Mouse (Mus musculus) kidney, postnatal 0 days (tissue): ENCODE results near the gene Htr1f. TPM values are rescaled to one million over a fixed set of nuclear protein-coding genes. Genes with fewer than 3 reads are reported as not detected.

ENCODE experiments used
- ATAC-seq: fragments of 200-750 bp; cut with Nextera tagmentation; replicated peaks from 2 replicates; pipeline ENCODE4 v1.8.0; 2017; ENCODE audit warnings: low read depth, moderate number of reproducible peaks, moderate TSS enrichment, moderate library complexity; ENCODE audit not compliant: low FRiP score
- DNase-seq: peaks from one replicate; pipeline ENCODE4 v3.0.0-alpha.2; 2016; ENCODE audit warnings: low spot score
- H3K27ac ChIP-seq: fragments of 300-500 bp; sonication (generic); 2 replicates; pipeline ENCODE4 v1.5.1; 2014; ENCODE audit warnings: mild to moderate bottlenecking
- H3K27me3 ChIP-seq: fragments of 300-500 bp; sonication (generic); 2 replicates; pipeline ENCODE4 v1.6.1; 2014; ENCODE audit warnings: low read length, mixed read lengths; ENCODE audit not compliant: insufficient read depth
- H3K36me3 ChIP-seq: fragments of 300-500 bp; sonication (generic); 2 replicates; pipeline ENCODE4 v1.6.1; 2014; ENCODE audit warnings: low read length, mixed read lengths; ENCODE audit not compliant: insufficient read depth
- H3K4me1 ChIP-seq: fragments of 300-500 bp; sonication (generic); replicated peaks from 2 replicates; pipeline ENCODE4 v1.6.1; 2014; ENCODE audit warnings: antibody characterized with exemption, low read length, mixed read lengths; ENCODE audit not compliant: insufficient read depth
- H3K4me2 ChIP-seq: fragments of 300-500 bp; sonication (generic); 2 replicates; pipeline ENCODE4 v1.6.1; 2014; ENCODE audit warnings: mild to moderate bottlenecking, low read length, moderate library complexity, mixed read lengths
- H3K4me3 ChIP-seq: fragments of 300-500 bp; sonication (generic); replicated peaks from 2 replicates; pipeline ENCODE4 v1.5.1; 2014; ENCODE audit warnings: low read depth, low read length
- H3K9ac ChIP-seq: fragments of 300-500 bp; sonication (generic); 2 replicates; pipeline ENCODE4 v1.6.1; 2014; ENCODE audit warnings: low read depth, low read length
- H3K9me3 ChIP-seq: fragments of 300-500 bp; sonication (generic); replicated peaks from 2 replicates; pipeline ENCODE4 v1.6.1; 2016; ENCODE audit warnings: low read length, inconsistent platforms, mixed read lengths
- CTCF ChIP-seq: IDR thresholded peaks from 2 replicates; pipeline ENCODE4 v1.5.1; 2016; ENCODE audit warnings: antibody characterized with exemption, low read depth, mild to moderate bottlenecking, moderate library complexity
- WGBS: fragments of 180-500 bp; shearing (Covaris S2); extraction: QIAGEN DNeasy Blood & Tissue Kit; methylation state at CpG from one replicate; pipeline ENCODE4 v1.1.7; 2014; 5-methylcytosine and 5-hydroxymethylcytosine counted together
- polyA plus RNA-seq: library from polyadenylated mRNA; unstranded; fragments of >200 nt; fragmentation: Nextera tagmentation; extraction: Ambion mirVana; gene quantifications from 2 replicates; pipeline ENCODE4 v1.2.1, GENCODE M21; 2015

Htr1f gene
- polyA plus RNA-seq, 1 experiment from 2014 or later: 0.07 TPM

- no peak for ATAC-seq
- Histone ChIP-seq H3K9ac (no peak overlapping the region), H3K4me1 (no peaks in the 10 kb centered on the region), H3K36me3 (no peaks in the 10 kb centered on the region), H3K27ac (no peak overlapping the region), H3K9me3 (no peaks in the 10 kb centered on the region), H3K4me3 (no peak overlapping the region), H3K4me2 (no peak overlapping the region), H3K27me3 (no peaks in the 10 kb centered on the region)
- no peak for TF ChIP-seq CTCF
- WGBS: 27% methylated on average over 7 of the region's 7 CpGs
- no peak for DNase-seq
Measured at GRCm38 (mm10) chr16:65018134-65018533, 87.5 kb downstream of the Htr1f start.

GRCm38 (mm10) chr16:65017566-65017965, 88.1 kb downstream of the Htr1f start:
- ATAC-seq (no peak), DNase-seq (peak; percentile 33)
- H3K4me3 ChIP-seq: no peak overlapping the region
- TF ChIP-seq CTCF: no peak
- no peaks in the 10 kb centered on the region for H3K36me3 ChIP-seq
- 43% methylated on average over 1 of the region's 1 CpGs for WGBS
- no peaks in the 10 kb centered on the region for H3K4me1 ChIP-seq
- H3K9me3 ChIP-seq: no peaks in the 10 kb centered on the region
- no peak overlapping the region for H3K27ac ChIP-seq
- no peaks in the 10 kb centered on the region for H3K27me3 ChIP-seq
- H3K4me2 ChIP-seq: no peak overlapping the region
- H3K9ac ChIP-seq: no peak overlapping the region

GRCm38 (mm10) chr16:65015241-65015640, 90.4 kb downstream of the Htr1f start:
- no peak for TF ChIP-seq CTCF
- Histone ChIP-seq H3K9me3 (no peaks in the 10 kb centered on the region), H3K36me3 (no peaks in the 10 kb centered on the region), H3K27me3 (no peaks in the 10 kb centered on the region), H3K4me1 (no peaks in the 10 kb centered on the region), H3K9ac (no peak overlapping the region), H3K4me3 (no peak overlapping the region), H3K27ac (no peak overlapping the region), H3K4me2 (no peak overlapping the region)
- 77% methylated on average over 4 of the region's 4 CpGs for WGBS
- ATAC-seq (no peak), DNase-seq (no peak)

DNA sequence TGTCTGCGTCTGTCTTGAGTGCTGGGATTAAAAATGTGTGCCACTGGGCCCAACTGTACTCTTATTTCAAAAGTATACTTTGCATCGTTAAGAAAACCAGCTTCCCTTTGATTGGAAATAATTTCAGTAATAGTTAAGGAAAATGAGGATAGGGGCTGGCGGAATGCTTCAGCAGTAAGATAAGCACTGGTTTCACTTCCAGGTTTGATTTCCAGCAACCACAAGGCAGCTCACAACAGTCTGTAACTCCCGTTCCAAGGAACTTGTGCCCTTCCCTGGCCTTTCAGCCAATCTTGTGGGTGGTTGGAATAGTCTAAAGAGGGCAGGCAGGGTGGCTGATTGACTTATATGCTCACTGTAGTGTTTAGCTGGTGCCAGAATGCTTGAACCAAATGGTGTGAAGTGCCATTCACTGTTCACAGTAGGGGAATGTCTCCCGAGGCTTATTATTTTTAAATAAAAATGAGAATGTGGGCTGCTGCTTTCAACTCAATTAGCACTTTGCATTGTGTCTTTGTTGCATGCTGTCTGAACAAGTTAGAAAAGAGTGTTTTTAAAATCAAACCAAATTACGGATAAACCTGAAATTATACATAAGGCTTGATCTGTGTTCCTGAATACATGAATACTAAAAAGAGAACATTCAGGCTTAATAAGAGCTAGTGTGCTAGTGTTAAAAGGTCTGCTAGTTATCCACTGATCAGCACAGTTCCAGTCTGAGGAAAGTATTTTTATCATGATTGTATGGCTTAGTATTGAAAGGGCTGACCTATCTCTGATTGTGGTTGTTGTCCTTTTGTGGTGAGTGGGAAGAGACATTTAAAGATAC, 103.4 kb downstream of the Htr1f start:
- TF ChIP-seq CTCF: no peak
- Histone ChIP-seq H3K4me2 (no peak overlapping the region), H3K27me3 (no peaks in the 10 kb centered on the region), H3K36me3 (no peaks in the 10 kb centered on the region), H3K9me3 (no peaks in the 10 kb centered on the region), H3K27ac (no peak overlapping the region), H3K9ac (no peak overlapping the region), H3K4me1 (no peaks in the 10 kb centered on the region), H3K4me3 (no peak overlapping the region)
- WGBS: 85% methylated on average over 6 of the region's 6 CpGs
- ATAC-seq: no peak
- DNase-seq: no peak

DNA sequence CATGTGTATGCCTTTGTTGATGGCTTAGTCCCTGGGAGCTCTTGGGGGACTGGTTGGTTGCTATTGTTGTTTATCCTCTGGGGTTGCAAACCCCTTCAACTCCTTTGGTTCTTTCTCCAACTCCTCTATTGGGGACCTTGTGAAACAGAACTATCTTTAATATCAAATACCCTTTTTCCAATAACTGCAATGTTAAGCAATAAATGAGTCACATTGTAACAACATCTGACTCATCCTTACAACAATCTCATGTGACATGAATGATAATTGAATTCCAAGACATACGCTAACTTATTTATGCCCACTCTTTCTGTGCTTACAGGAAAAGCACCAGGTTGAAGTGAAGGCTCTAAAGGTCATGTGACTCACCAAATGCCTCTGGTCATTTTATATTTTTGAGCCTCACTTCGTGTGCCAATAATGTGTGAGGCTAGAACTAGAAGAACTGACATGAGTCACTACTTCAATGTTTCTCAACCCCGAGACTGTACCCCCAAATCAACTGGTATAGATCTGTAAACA, 116.3 kb downstream of the Htr1f start:
- Histone ChIP-seq H3K27me3 (no peaks in the 10 kb centered on the region), H3K4me3 (no peak overlapping the region), H3K4me1 (no peaks in the 10 kb centered on the region), H3K36me3 (no peaks in the 10 kb centered on the region), H3K9ac (no peak overlapping the region), H3K4me2 (no peak overlapping the region), H3K9me3 (no peaks in the 10 kb centered on the region), H3K27ac (no peak overlapping the region)
- DNase-seq (no peak), ATAC-seq (no peak)
- TF ChIP-seq CTCF: no peak
- 77% methylated on average over 3 of the region's 3 CpGs for WGBS

DNA sequence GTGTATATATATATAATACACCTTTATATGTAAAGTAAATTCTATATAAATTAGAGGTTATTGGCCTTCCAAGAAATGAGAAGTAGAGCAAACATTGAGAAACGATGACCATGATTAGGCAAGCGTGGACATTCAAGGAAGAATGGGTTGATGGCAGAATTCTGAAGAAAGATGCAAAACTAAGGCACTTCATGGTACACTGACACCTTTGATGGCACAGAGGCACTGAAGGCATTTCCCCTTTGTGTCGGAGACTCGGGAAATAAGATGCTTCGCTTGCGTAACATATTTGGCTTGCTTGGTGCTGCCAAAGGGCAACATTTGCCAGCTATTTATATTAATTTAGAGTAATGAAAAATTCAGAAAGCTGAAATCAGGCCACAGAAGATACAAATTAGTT, 118.1 kb downstream of the Htr1f start:
- Histone ChIP-seq H3K27me3 (no peaks in the 10 kb centered on the region), H3K27ac (no peak overlapping the region), H3K4me2 (no peak overlapping the region), H3K4me1 (no peaks in the 10 kb centered on the region), H3K4me3 (no peak overlapping the region), H3K9me3 (no peaks in the 10 kb centered on the region), H3K36me3 (no peaks in the 10 kb centered on the region), H3K9ac (no peak overlapping the region)
- TF ChIP-seq CTCF: no peak
- ATAC-seq: no peak
- DNase-seq: no peak
- WGBS: 95% methylated on average over 6 of the region's 6 CpGs
